Mouse (Mus musculus) frontal cortex, postnatal 25 days (tissue): ENCODE data around the gene Rnasel.

ENCODE experiments used
- DNase-seq, 2 experiments: peaks; one replicate each; pipeline ENCODE4 v3.0.0; 2022; ENCODE audit warnings: low spot score in 2 of 2

Rnasel gene

GRCm38 (mm10) chr1:153736096-153736495 is 13.1 kb upstream of the Rnasel start:
- no peak for DNase-seq

GRCm38 (mm10) chr1:153737101-153738085 is 11.8 kb upstream of the Rnasel start:
- no peak for DNase-seq

GRCm38 (mm10) chr1:153739437-153740015 is 9.7 kb upstream of the Rnasel start:
- DNase-seq, result no peak

- DNase-seq, result peak in 1 of 2 experiments; percentile 41
Measured at GRCm38 (mm10) chr1:153740145-153740544, 9.1 kb upstream of the Rnasel start, which contains the start of gene Rgs16. TSS of gene Rgs16 (plus strand) at chr1:153740349.

- DNase-seq, result no peak
Measured at GRCm38 (mm10) chr1:153740775-153741400, 8.3 kb upstream of the Rnasel start.

- no peak for DNase-seq
Measured at GRCm38 (mm10) chr1:153741551-153742316, 7.5 kb upstream of the Rnasel start.

- peak; percentile 65 to 73 for DNase-seq
Measured at GRCm38 (mm10) chr1:153742374-153743155, 6.7 kb upstream of the Rnasel start.

GRCm38 (mm10) chr1:153746119-153746670 is 3.0 kb upstream of the Rnasel start:
- DNase-seq, result no peak

GRCm38 (mm10) chr1:153746728-153747127 is 2.5 kb upstream of the Rnasel start:
- DNase-seq, result peak; percentile 44 to 69

- no peak for DNase-seq
Measured at GRCm38 (mm10) chr1:153747861-153748530, 1.2 kb upstream of the Rnasel start.

- no peak for DNase-seq
Measured at GRCm38 (mm10) chr1:153748549-153748948, 677 bp upstream of the Rnasel start.

- no peak for DNase-seq
Measured at GRCm38 (mm10) chr1:153750054-153750453, 828 bp downstream of the Rnasel start.

GRCm38 (mm10) chr1:153751763-153752301 is 2.6 kb downstream of the Rnasel start:
- DNase-seq, result no peak

GRCm38 (mm10) chr1:153752521-153752920 is 3.3 kb downstream of the Rnasel start:
- DNase-seq, result no peak

GRCm38 (mm10) chr1:153753725-153754464 is 4.7 kb downstream of the Rnasel start:
- DNase-seq, result no peak

- DNase-seq, result no peak
Measured at GRCm38 (mm10) chr1:153764136-153764535, 14.9 kb downstream of the Rnasel start.

- no peak for DNase-seq
Measured at GRCm38 (mm10) chr1:153766298-153766697, 17.1 kb downstream of the Rnasel start.

GRCm38 (mm10) chr1:153767281-153767680 is 18.1 kb downstream of the Rnasel start:
- DNase-seq, result no peak

- DNase-seq, result no peak
Measured at GRCm38 (mm10) chr1:153768465-153768864, 19.2 kb downstream of the Rnasel start.
